Mouse (Mus musculus): ENCODE data around the gene Sppl3. TPM values are rescaled to one million over a fixed set of nuclear protein-coding genes. Genes with fewer than 3 reads are reported as not detected.

The Sppl3 gene
- total RNA-seq, 1 experiment, result 56.1 TPM

GRCm38 (mm10) chr5:115018270-115018669 is 7.3 kb downstream of the Sppl3 start:
- no peak for TF ChIP-seq HCFC1 (IDR thresholded peaks at IDR 0.05; ENCODE audit: borderline replicate concordance, insufficient read depth, low read length)
- no peak for TF ChIP-seq MAFK (IDR thresholded peaks at IDR 0.05; ENCODE audit: insufficient read depth, low read depth, low read length)
- no peak for TF ChIP-seq ZC3H11A (IDR thresholded peaks at IDR 0.05; ENCODE audit: borderline replicate concordance, low read depth, low read length)
- Histone ChIP-seq H3K36me3 (ENCODE audit: control insufficient read depth, insufficient read depth, low read length, poor library complexity, severe bottlenecking) (no peaks in the 10 kb centered on the region), H3K9ac (ENCODE audit: insufficient read depth, low read depth, low read length, poor library complexity, severe bottlenecking) (no peak overlapping the region), H3K9me3 (ENCODE audit: control insufficient read depth, insufficient read depth, low read depth, low read length) (no peaks in the 10 kb centered on the region), H3K4me1 (ENCODE audit: control insufficient read depth in 2 of 2, insufficient read depth in 2 of 2, low read length in 2 of 2, poor library complexity in 1 of 2) (peaks cover 0 to 7% of the 10 kb centered on the region in 2 experiments; a peak in 2 of 4 replicates), H3K4me3 (ENCODE audit: insufficient read depth in 1 of 2, low read depth in 1 of 2, low read length in 2 of 2, poor library complexity in 1 of 2, severe bottlenecking in 1 of 2) (no peak overlapping the region), H3K27ac (ENCODE audit: insufficient read depth, low read depth, low read length, poor library complexity, severe bottlenecking) (no peak overlapping the region)
- in situ Hi-C loops (cut with MboI; ENCODE audit: low sequenced_read_pairs in 2 of 2, unreplicated experiment in 2 of 2), result no loop called here
- DNase-seq (ENCODE audit: low read depth, low spot score), result no peak

DNA sequence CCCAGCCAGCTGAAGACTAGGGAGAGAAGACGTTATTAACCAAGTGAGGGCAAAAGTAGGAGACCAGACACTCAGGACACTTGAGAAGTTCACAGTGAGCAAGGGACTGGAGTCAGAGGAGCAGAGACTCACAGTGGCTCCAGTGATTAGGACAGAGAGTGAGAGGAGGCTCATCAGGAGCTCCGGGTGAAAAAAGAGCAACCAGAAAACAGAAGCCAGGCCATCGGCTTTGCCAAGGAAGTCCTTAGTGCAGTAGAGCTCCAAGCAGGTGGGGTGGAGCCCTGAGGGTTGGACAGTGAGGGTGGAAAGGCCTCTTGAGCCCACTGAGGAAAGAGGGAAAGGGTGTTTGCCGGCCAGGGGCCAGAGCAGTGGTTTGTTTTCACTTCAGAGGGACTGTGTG is 7.9 kb downstream of the Sppl3 start:
- H3K27ac ChIP-seq (ENCODE audit: insufficient read depth, low read depth, low read length, poor library complexity, severe bottlenecking), result no peak overlapping the region
- no peaks in the 10 kb centered on the region for H3K36me3 ChIP-seq (ENCODE audit: control insufficient read depth, insufficient read depth, low read length, poor library complexity, severe bottlenecking)
- no peak overlapping the region for H3K4me3 ChIP-seq (ENCODE audit: insufficient read depth in 1 of 2, low read depth in 1 of 2, low read length in 2 of 2, poor library complexity in 1 of 2, severe bottlenecking in 1 of 2)
- TF ChIP-seq MAFK (IDR thresholded peaks at IDR 0.05; ENCODE audit: insufficient read depth, low read depth, low read length) (no peak), HCFC1 (IDR thresholded peaks at IDR 0.05; ENCODE audit: borderline replicate concordance, insufficient read depth, low read length) (no peak), ZC3H11A (IDR thresholded peaks at IDR 0.05; ENCODE audit: borderline replicate concordance, low read depth, low read length) (no peak), ZNF384 (IDR thresholded peaks at IDR 0.05; ENCODE audit: low read depth, low read length) (no peak), CHD2 (IDR thresholded peaks at IDR 0.05; ENCODE audit: low read depth, low read length) (no peak)
- in situ Hi-C loops (cut with MboI; ENCODE audit: low sequenced_read_pairs in 2 of 2, unreplicated experiment in 2 of 2), result no loop called here
- H3K9ac ChIP-seq (ENCODE audit: insufficient read depth, low read depth, low read length, poor library complexity, severe bottlenecking), result no peak overlapping the region
- H3K4me1 ChIP-seq (ENCODE audit: control insufficient read depth in 2 of 2, insufficient read depth in 2 of 2, low read length in 2 of 2, poor library complexity in 1 of 2), result peaks cover 0 to 5% of the 10 kb centered on the region in 2 experiments; a peak in 2 of 4 replicates
- no peaks in the 10 kb centered on the region for H3K9me3 ChIP-seq (ENCODE audit: control insufficient read depth, insufficient read depth, low read depth, low read length)
- DNase-seq (ENCODE audit: low read depth, low spot score), result no peak

GRCm38 (mm10) chr5:115022021-115022420 is 11.1 kb downstream of the Sppl3 start:
- in situ Hi-C loops (cut with MboI; ENCODE audit: low sequenced_read_pairs in 2 of 2, unreplicated experiment in 2 of 2), result no loop called here
- Histone ChIP-seq H3K36me3 (ENCODE audit: control insufficient read depth, insufficient read depth, low read length, poor library complexity, severe bottlenecking) (no peaks in the 10 kb centered on the region), H3K27ac (ENCODE audit: insufficient read depth, low read depth, low read length, poor library complexity, severe bottlenecking) (no peak overlapping the region)

DNA sequence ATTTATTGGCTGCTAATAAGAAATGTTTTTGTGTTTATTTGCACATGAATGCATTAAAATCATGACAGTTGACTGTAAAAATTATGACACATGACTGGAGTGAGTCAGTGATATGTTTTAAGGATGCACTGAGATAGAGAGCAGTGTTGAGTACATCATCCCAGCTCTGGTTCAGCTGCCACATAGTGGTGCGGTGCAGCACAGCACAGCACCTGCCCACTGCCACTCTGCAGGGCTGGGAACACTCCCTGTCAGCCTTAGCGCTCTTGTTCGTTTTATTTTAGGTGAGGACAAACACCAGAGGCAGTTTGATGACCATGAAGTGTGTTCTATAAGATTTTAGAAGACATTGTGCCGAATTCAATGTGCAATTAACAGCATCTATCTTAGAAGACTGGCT is 15.2 kb downstream of the Sppl3 start:
- Histone ChIP-seq H3K9me3 (ENCODE audit: control insufficient read depth, insufficient read depth, low read depth, low read length) (no peaks in the 10 kb centered on the region), H3K9ac (ENCODE audit: insufficient read depth, low read depth, low read length, poor library complexity, severe bottlenecking) (no peak overlapping the region), H3K27ac (ENCODE audit: insufficient read depth, low read depth, low read length, poor library complexity, severe bottlenecking) (no peak overlapping the region), H3K4me1 (ENCODE audit: control insufficient read depth in 2 of 2, insufficient read depth in 2 of 2, low read length in 2 of 2, poor library complexity in 1 of 2) (peaks cover 3 to 6% of the 10 kb centered on the region in 2 experiments), H3K36me3 (ENCODE audit: control insufficient read depth, insufficient read depth, low read length, poor library complexity, severe bottlenecking) (peaks cover 2% of the 10 kb centered on the region; the same call in 1 of the 2 replicates), H3K4me3 (ENCODE audit: insufficient read depth in 1 of 2, low read depth in 1 of 2, low read length in 2 of 2, poor library complexity in 1 of 2, severe bottlenecking in 1 of 2) (no peak overlapping the region)
- no peak for DNase-seq (ENCODE audit: low read depth, low spot score)
- in situ Hi-C loops (cut with MboI; ENCODE audit: low sequenced_read_pairs in 2 of 2, unreplicated experiment in 2 of 2), result no loop called here
- no peak for TF ChIP-seq CHD2 (IDR thresholded peaks at IDR 0.05; ENCODE audit: low read depth, low read length)
- TF ChIP-seq ZNF384 (IDR thresholded peaks at IDR 0.05; ENCODE audit: low read depth, low read length), result no peak
- no peak for TF ChIP-seq MAFK (IDR thresholded peaks at IDR 0.05; ENCODE audit: insufficient read depth, low read depth, low read length)
- TF ChIP-seq ZC3H11A (IDR thresholded peaks at IDR 0.05; ENCODE audit: borderline replicate concordance, low read depth, low read length), result no peak
- no peak for TF ChIP-seq HCFC1 (IDR thresholded peaks at IDR 0.05; ENCODE audit: borderline replicate concordance, insufficient read depth, low read length)

More at GRCm38 (mm10) chr5:115022021-115022420, 11.1 kb downstream of the Sppl3 start:
- no peak for TF ChIP-seq CHD2 (IDR thresholded peaks at IDR 0.05; ENCODE audit: low read depth, low read length)
- no peak for TF ChIP-seq ZC3H11A (IDR thresholded peaks at IDR 0.05; ENCODE audit: borderline replicate concordance, low read depth, low read length)
- no peak for TF ChIP-seq ZNF384 (IDR thresholded peaks at IDR 0.05; ENCODE audit: low read depth, low read length)
- TF ChIP-seq HCFC1 (IDR thresholded peaks at IDR 0.05; ENCODE audit: borderline replicate concordance, insufficient read depth, low read length), result no peak
- TF ChIP-seq MAFK (IDR thresholded peaks at IDR 0.05; ENCODE audit: insufficient read depth, low read depth, low read length), result no peak
- no peak overlapping the region for H3K4me3 ChIP-seq (ENCODE audit: insufficient read depth in 1 of 2, low read depth in 1 of 2, low read length in 2 of 2, poor library complexity in 1 of 2, severe bottlenecking in 1 of 2)
- H3K9me3 ChIP-seq (ENCODE audit: control insufficient read depth, insufficient read depth, low read depth, low read length), result no peaks in the 10 kb centered on the region
- no peak overlapping the region for H3K9ac ChIP-seq (ENCODE audit: insufficient read depth, low read depth, low read length, poor library complexity, severe bottlenecking)
- peaks cover 3 to 6% of the 10 kb centered on the region in 2 experiments; a peak in 3 of 4 replicates for H3K4me1 ChIP-seq (ENCODE audit: control insufficient read depth in 2 of 2, insufficient read depth in 2 of 2, low read length in 2 of 2, poor library complexity in 1 of 2)
- no peak for DNase-seq (ENCODE audit: low read depth, low spot score)

GRCm38 (mm10) chr5:115027109-115027508 is 16.2 kb downstream of the Sppl3 start:
- no peak overlapping the region for H3K4me3 ChIP-seq (ENCODE audit: insufficient read depth in 1 of 2, low read depth in 1 of 2, low read length in 2 of 2, poor library complexity in 1 of 2, severe bottlenecking in 1 of 2)
- TF ChIP-seq ZC3H11A (IDR thresholded peaks at IDR 0.05; ENCODE audit: borderline replicate concordance, low read depth, low read length) (no peak), HCFC1 (IDR thresholded peaks at IDR 0.05; ENCODE audit: borderline replicate concordance, insufficient read depth, low read length) (no peak), MAFK (IDR thresholded peaks at IDR 0.05; ENCODE audit: insufficient read depth, low read depth, low read length) (no peak), CHD2 (IDR thresholded peaks at IDR 0.05; ENCODE audit: low read depth, low read length) (no peak), ZNF384 (IDR thresholded peaks at IDR 0.05; ENCODE audit: low read depth, low read length) (no peak)
- in situ Hi-C loops (cut with MboI; ENCODE audit: low sequenced_read_pairs in 2 of 2, unreplicated experiment in 2 of 2), result no loop called here
- H3K9ac ChIP-seq (ENCODE audit: insufficient read depth, low read depth, low read length, poor library complexity, severe bottlenecking), result no peak overlapping the region
- no peaks in the 10 kb centered on the region for H3K9me3 ChIP-seq (ENCODE audit: control insufficient read depth, insufficient read depth, low read depth, low read length)
- DNase-seq (ENCODE audit: low read depth, low spot score), result no peak
- H3K4me1 ChIP-seq (ENCODE audit: control insufficient read depth in 2 of 2, insufficient read depth in 2 of 2, low read length in 2 of 2, poor library complexity in 1 of 2), result peaks cover 3 to 6% of the 10 kb centered on the region in 2 experiments
- H3K27ac ChIP-seq (ENCODE audit: insufficient read depth, low read depth, low read length, poor library complexity, severe bottlenecking), result no peak overlapping the region
- peaks cover 2% of the 10 kb centered on the region; the same call in 1 of the 2 replicates for H3K36me3 ChIP-seq (ENCODE audit: control insufficient read depth, insufficient read depth, low read length, poor library complexity, severe bottlenecking)
